Mouse (Mus musculus): ENCODE measurements around the gene Adam25.
"Not testable (repeated sequence)": the region's sequence is repeated elsewhere in the genome, so short reads cannot be mapped to it uniquely, and the experiment has no call there.

The Adam25 gene

DNA sequence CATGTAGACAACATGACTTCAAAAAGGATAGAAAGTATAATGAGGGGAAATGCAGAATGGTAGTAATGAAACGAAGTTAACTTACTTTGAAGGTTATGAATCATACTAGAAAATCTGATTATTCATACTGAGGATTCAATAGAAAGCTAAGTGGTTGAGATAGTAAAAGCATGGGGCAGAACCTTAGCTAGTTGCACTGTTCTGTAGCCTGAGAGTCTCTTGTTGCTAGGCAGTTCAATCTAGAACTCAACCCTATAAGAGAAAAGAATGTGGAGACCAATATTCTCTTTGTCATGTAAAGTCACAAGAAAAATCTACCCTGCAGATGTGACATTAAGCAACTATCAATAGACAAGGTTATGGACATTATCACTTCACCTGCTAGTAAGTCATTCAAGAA is at the start of gene Adam25:
TSS of gene Adam25 (plus strand) at position 301 of the 400 bp plus-strand sequence.
- not testable (repeated sequence) for DNase-seq (ENCODE audit: low read depth)

DNA sequence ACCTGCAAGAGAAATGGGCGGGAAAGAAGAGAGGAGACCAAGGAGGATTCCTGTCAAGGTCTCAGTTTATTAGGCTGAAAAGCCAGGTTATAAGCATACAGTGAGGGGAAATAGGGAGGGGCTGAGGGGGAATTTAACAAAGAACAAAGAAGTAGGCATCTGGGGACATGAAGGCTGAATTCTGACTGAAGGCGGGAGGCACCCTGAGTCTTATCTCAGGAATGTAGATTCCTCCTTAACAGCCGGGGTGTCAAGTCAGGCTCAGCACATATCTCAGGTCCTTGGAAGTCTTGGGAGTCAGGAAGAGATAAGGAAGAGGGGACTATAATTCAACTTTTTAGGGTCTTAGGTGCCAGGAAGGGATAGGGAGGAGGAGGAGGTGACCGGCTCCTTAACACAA is 36.6 kb upstream of the Adam25 start:
- DNase-seq (ENCODE audit: low read depth), result not testable (repeated sequence)

DNA sequence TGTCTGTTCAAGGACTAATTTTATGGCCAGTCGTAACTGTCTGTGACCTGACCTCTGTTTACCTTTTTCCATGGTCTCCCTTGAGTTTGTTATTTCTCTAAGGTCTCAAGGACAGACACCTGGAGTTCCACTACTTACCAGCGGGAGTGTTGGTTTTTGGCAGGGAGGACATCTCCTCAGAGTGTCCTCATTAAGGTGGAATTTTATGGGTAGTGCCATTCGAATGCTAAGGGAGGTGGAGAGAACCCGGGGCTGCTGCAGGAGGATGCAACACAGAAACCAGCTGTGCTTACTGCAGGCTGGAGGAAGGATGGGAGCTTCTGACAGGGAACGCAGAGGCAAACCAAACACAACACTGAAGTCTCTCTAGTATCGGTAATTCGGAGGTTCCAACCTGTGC is 36.0 kb upstream of the Adam25 start:
- DNase-seq (ENCODE audit: low read depth), result no peak

DNA sequence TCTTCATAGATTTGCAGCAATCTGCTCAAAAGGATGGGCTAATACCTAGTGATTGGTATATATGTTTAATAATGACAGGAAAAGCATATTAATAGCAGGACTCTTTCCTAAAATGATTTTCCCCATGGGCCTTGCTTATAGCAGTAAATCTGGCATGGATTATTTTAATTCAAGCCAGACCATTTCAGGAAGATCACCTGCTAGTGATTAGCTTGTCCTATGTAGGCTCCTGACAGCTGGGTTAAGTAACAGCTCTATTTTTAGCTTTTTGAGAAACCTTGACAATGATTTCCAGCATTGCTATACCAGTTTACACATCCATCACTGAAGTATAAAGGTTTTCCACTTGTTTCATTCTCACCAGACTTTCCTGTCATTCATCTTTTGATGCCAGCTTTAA is 31.3 kb downstream of the Adam25 start:
- DNase-seq (ENCODE audit: low read depth), result no peak

DNA sequence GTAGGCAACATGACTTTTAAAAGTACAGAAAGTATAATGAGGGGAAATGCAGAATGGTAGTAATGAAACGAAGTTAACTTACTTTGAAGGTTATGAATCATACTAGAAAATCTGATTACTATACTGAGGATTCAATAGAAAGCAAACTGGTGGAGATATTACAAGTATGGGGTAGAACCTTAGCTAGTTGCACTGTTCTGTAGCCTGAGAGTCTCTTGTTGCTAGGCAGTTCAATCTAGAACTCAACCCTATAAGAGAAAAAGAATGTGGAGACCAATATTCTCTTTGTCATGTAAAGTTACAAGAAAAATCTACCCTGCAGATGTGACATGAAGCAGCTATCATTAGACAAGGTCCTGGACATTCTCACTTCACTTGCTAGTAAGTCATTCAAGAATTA is 41.0 kb downstream of the Adam25 start, which contains the start of gene Adam20:
TSS of gene Adam20 (plus strand) at position 301 of the 400 bp plus-strand sequence.
- DNase-seq (ENCODE audit: low read depth), result not testable (repeated sequence)

DNA sequence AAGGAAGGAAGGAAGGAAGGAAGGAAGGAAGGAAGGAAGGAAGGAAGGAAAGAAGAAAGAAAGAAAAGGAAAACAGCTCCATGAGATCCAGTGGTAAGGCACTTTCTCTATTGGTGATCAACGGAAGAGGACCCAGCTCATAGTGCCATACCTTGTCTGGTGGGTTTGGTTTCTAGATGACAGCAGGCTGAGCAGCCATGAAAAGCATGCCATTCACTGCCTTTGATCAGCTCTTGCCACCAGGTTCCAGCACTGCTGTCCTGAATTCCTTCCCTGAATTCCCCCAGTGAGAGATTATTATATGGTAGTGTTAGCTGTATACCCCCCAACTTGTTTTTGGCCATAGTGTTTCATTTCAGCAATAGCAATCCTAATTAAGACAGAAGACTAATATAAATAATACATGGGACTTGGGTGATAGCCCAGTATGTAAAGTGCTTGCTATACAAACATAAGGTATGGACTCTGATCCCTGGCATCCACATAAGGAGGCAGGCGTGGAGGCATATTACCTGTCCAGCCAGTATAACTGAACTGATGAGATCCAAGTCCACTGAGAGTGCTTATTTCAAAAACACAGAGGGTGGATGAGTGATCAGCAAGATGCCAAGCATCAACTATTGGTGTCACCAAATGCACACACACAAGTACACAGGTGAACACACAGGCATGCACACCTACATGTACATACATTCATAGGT is 51.5 kb downstream of the Adam25 start:
- DNase-seq (ENCODE audit: low read depth), result no peak
